Mouse (Mus musculus): ENCODE data around the gene Zar1l. TPM values are rescaled to one million over a fixed set of nuclear protein-coding genes. Genes with fewer than 3 reads are reported as not detected.
"Not testable (repeated sequence)": the region's sequence is repeated elsewhere in the genome, so short reads cannot be mapped to it uniquely, and the experiment has no call there.

Zar1l gene
- not detected for polyA plus RNA-seq (2017; shearing (Covaris generic))

DNA sequence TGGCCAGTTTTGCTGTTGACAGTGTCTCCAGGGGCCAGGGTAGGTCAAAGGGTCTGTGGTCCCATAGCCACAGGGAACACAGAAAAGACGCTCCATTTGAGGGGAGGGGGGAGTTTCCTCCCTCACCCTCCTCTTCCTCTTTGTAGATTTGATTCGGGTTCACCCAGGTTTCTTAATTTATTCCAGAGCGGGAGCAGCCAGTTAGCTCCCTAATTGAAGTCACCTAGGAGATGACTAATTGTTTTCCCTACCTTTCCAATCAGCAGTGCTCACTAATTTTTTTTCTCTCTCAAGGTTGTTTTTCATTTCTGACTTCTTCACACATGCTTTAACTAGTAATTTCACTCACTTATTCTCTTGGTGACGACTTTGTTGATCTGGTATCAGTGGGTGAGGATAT is at the start of gene Zar1l:
Gene Zar1l, minus strand, starts transcription at position 101 of the 400 bp plus-strand sequence.
- no peak for ATAC-seq

DNA sequence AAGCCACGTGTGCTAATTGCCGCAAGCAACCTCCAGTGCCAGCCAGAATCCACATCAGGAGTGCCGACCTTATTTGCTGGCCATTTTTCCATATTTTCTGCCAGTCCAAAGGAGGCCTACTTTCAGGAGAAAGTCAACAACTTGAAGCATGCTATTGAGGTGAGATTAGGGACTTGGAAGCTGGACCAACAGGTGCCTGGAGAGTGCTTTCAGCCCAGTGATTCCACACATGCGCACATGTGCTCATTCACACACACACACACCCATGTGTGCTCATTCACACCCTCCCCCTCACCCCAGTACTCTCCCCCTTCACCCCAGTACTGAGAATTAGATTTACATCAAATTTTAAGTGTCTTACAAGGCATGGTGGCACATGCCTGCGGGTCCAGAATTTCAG is 49.0 kb upstream of the Zar1l start:
- ATAC-seq = no peak

- no peak for ATAC-seq
These were observed 48.3 kb upstream of the Zar1l start for GRCm38 (mm10) chr5:150566226-150566625.

- no peak for ATAC-seq
These were observed 46.5 kb upstream of the Zar1l start for GRCm38 (mm10) chr5:150564426-150564825.

GRCm38 (mm10) chr5:150561783-150562182 is 43.8 kb upstream of the Zar1l start:
- ATAC-seq = no peak

DNA sequence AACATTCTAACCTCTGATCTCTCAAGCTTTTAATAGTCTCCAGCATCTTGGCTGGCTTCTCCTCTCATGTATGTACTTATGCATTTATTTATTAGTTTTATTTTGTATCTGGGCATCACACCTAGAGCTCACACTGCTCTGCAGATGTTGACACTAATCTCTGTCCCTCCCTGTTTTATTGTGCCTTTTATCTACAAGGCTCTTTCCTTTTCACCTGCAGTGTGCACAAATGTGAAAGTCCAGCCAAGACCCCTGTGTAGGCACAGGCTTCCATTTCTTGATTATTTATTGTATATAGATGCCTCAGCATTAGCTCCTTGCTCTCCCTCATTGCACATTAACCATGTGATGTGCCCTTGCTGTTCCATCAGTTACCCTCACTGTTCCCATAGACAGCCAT is 43.4 kb upstream of the Zar1l start:
- ATAC-seq = no peak

DNA sequence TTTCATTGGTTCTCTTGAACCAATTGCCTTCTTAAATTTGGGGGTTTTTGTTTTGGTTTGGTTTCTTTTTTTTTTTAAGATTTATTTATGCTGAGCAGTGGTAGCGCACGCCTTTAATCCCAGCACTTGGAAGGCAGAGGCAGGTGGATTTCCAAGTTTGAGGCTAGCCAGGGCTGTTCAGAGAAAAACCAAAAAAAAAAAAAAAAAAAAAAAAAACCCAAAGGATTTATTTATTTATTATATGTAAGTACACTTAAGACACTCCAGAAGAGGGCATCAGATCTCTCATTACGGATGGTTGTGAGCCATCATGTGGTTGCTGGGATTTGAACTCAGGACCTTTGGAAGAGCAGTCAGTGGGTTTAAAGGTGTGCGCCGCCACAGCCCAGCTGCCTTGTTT is 42.9 kb upstream of the Zar1l start:
- ATAC-seq = no peak

DNA sequence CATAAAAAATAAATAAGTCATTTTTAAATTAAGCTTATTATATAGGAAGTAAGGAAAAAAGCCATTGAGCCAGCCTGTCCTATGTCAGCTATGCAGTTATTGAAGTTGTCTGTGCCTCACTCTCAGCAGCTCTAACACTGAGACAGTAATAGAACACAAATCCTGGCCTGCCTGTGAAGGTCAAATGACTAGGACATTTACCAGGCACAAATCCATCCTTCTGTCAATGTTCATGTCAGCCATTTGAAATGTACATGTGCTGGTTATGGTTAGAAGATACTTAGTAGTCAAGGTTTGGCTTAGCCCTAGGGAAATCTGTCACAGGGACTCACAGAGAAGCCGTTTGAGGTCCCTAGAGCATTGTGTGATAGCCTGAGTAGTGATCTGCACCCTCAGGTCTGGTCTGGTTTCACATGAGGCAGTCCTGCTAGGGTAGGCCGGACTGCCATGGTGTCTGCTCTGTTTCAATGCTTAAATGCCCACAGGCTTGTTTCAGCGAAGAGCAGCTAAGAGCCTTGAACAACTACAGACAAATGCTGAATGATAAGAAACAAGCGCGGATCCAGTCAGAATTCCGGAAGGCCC is 41.6 kb upstream of the Zar1l start:
- ATAC-seq = no peak

- no peak for ATAC-seq
These were observed 33.7 kb upstream of the Zar1l start for GRCm38 (mm10) chr5:150551637-150552036.

DNA sequence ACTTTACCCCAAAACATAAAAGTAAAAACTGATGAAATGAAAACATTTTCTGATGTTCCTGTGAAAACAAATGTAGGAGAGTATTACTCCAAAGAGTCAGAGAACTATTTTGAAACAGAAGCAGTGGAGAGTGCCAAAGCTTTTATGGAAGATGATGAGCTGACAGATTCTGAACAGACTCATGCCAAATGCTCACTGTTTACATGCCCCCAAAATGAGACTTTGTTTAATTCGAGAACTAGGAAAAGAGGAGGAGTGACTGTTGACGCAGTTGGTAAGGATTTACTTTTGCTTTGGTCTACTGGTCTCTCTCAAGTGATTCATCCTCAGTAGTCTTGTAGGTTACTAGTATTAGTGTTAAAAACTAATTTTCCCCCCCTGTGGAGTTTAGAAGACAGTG is 25.2 kb upstream of the Zar1l start:
- ATAC-seq = no peak

DNA sequence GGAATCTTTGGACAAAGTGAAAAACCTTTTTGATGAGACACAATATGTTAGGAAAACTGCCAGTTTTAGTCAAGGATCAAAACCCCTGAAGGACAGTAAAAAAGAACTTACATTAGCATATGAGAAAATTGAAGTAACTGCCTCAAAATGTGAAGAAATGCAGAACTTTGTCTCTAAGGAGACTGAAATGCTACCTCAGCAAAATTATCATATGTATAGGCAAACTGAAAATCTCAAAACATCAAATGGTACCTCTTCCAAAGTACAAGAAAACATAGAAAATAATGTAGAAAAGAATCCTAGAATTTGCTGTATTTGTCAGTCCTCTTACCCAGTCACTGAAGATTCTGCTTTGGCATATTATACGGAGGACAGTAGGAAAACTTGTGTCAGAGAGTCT is 23.3 kb upstream of the Zar1l start:
- ATAC-seq = no peak

GRCm38 (mm10) chr5:150525239-150525638 is 7.3 kb upstream of the Zar1l start:
- ATAC-seq = no peak

DNA sequence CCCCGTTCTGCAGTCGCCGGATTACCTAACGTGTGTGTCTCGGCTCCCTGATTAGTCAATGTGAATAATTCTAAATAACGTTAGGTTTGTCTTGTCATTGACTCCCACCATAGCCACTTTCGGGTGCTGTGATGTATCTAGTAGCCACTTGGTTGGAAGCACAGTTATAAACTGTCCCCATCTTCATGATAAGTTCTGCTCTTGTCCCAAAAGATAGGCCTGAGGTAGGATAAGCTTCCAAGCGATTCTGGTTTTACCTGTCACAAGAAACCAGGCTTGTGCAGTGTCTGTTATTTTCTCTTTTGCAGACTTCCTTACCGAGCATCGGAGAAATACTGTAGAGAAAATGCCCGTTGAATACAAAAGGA is 4.9 kb upstream of the Zar1l start:
- ATAC-seq = peak; percentile 13

- peak; percentile 92 for ATAC-seq
These were observed 4.2 kb upstream of the Zar1l start, which contains the start of gene Brca2 for GRCm38 (mm10) chr5:150521937-150522866. TSS of gene Brca2 (plus strand) at chr5:150522630.

DNA sequence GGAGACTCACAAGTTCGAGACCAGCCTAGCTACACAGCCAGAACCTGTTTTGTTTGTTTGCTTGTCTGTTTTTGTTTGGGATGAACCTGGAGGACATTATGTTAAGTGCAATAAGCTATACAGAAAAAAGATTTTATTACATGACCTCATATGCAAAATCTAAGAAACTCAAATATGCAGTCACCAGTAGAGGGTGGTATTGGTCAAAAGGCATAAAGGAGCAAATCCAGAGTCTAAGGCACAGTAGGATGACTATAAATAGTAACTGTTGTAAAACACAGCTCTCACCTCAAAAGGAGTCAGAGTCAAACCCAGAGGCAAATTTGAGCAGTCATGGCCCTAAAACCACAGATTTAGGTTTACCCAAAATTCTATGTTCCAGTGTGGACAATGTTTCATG is 1.6 kb upstream of the Zar1l start:
- peak; percentile 43 for ATAC-seq

GRCm38 (mm10) chr5:150514027-150514426 is 3.9 kb downstream of the Zar1l start:
- no peak for ATAC-seq

GRCm38 (mm10) chr5:150513264-150513663 is 4.7 kb downstream of the Zar1l start:
- no peak for ATAC-seq

- no peak for ATAC-seq
These were observed 7.3 kb downstream of the Zar1l start for GRCm38 (mm10) chr5:150510451-150511225.

DNA sequence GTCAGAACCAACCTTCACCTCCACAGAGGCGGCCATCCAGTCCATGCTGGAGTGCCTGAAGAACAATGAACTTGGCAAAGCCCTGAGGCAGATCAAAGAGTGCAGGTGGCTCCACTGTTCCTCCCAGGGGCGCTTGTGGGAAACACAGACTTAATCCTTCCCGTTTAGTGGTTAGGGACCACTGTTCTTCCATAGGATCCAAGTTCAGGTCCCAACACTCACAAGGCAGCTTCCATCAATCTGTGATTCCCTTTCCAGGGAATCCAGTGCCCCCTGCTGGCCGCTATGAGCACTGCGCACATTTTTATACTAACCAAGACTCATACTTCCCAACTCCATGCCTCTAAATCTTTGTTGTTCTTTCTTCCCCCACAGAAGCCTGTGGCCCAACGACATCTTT is 22.2 kb downstream of the Zar1l start:
- no peak for ATAC-seq

- not testable (repeated sequence) for ATAC-seq
These were observed 26.3 kb downstream of the Zar1l start for GRCm38 (mm10) chr5:150491573-150492173.

DNA sequence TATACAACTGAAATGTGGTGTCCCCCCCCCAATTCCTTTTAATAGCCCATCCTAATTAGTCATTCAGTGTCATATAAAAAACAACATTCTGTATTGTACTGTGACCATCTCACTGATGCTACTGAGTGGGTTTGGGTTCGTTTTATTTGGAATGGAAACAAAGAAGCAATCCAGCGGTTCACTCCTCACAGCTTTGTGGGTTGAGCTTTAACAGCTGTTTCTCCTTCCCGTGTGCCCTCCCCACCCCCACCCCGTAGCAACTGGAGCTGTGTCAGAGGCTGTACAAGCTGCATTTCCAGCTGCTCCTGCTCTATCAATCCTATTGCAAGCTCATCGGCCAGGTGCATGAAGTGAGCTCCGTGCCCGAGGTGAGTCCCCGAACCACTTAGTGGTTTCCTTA is 27.1 kb downstream of the Zar1l start:
- no peak for ATAC-seq

DNA sequence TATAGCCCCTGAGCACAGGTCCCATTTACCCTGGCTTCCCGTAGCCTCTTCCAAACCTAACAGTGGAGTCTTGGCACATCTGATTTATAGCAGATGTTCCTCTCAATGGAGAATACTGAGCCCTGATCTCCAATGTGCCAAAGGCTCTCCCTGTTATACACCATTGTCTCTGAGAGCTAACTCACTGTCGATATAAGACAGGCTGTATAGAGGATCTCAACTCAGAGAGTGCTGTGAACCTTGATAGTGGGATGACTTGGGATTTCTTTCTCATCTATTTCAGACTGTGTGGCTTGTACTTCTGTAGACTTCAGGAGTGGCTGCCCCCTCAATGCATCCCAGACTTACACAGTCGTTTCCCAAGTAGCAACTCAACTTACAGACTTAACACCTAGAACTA is 27.7 kb downstream of the Zar1l start:
- no peak for ATAC-seq

- ATAC-seq = no peak
These were observed 32.8 kb downstream of the Zar1l start for GRCm38 (mm10) chr5:150485198-150485597.

Measured in activated CD4-positive, CD25-positive, alpha-beta regulatory T cell, adult 4 months (primary cell).